In genomic region chrX:11621045-11621763, GRCm38 (mm10) we compare ENCODE assay signal across 7 mouse cellular contexts.
DNase-seq lines count a peak whose midpoint lies in the region; TF ChIP-seq lines count a peak whose summit lies in the region.

No protein-coding gene starts in this region.

- peak; percentile 5 for DNase-seq in 416B (ENCODE audit: low read depth)
- peak; percentile 62 to 85 for DNase-seq in adrenal gland, adult (ENCODE audit: inconsistent age in 2 of 2, low spot score in 1 of 2)
- peak; percentile 74 for DNase-seq in gastrocnemius, adult 2 months
- peak; percentile 34 for DNase-seq in kidney, adult 18-20 months
- DNase-seq in lung, adult 2 months: peak; percentile 8
- peak; percentile 35 for DNase-seq in right cerebral cortex, postnatal 14 days
- DNase-seq in spleen, adult 18-20 months: no peak

- WGBS in lung, adult 2 months: 62% methylated on average over 19 of the region's 19 CpGs

- TF ChIP-seq POLR2A in lung, adult 2 months (IDR thresholded peaks at IDR 0.05; ENCODE audit: borderline replicate concordance, extremely low read depth, low read depth, low read length): no peak

- no peak for TF ChIP-seq CTCF in gastrocnemius, adult 2 months (IDR thresholded peaks at IDR 0.05)
- no peak for TF ChIP-seq CTCF in lung, adult 2 months (IDR thresholded peaks at IDR 0.05; ENCODE audit: insufficient read depth, low read length)

- H3K4me3 ChIP-seq in gastrocnemius, adult 2 months: peak overlapping the region; percentile 22; the same call in 1 of the 2 replicates
- no peak overlapping the region for H3K4me3 ChIP-seq in lung, adult 2 months (replicated peaks; ENCODE audit: extremely low read depth, low read depth, low read length)

- peak overlapping the region; percentile 64 for H3K27ac ChIP-seq in gastrocnemius, adult 2 months

- intact Hi-C loops in gastrocnemius, adult 2 months (cut with DNase I): no loop called here

- no peaks in the 10 kb centered on the region; the same call in 1 of the 2 replicates for H3K4me1 ChIP-seq in lung, adult 2 months (ENCODE audit: control insufficient read depth, insufficient read depth, low read length)

Comparison
In these comparisons a context has a peak if more than half of its experiments do, and no peak if none do; other contexts are left out.
1. DNase-seq: peak in 416B (single experiment), adrenal gland, adult (2 of 2), gastrocnemius, adult 2 months (single experiment), kidney, adult 18-20 months (single experiment), lung, adult 2 months (single experiment) and right cerebral cortex, postnatal 14 days (single experiment); none in spleen, adult 18-20 months (0 of 2).